Mouse (Mus musculus): ENCODE results near the gene Lancl1. TPM values are rescaled to one million over a fixed set of nuclear protein-coding genes. Genes with fewer than 3 reads are reported as not detected.

Gene Lancl1
- polyA plus RNA-seq, 1 experiment from 2014 or later, result 75.4 TPM

GRCm38 (mm10) chr1:67052721-67053120 lies 14.0 kb upstream of the Lancl1 start:
- Histone ChIP-seq H3K4me1 (replicated peaks; ENCODE audit: control insufficient read depth, insufficient read depth, low read length) (no peaks in the 10 kb centered on the region), H3K9me3 (ENCODE audit: control insufficient read depth, low read length) (no peaks in the 10 kb centered on the region), H3K9ac (ENCODE audit: low read length) (no peak overlapping the region), H3K27ac (ENCODE audit: low read depth, low read length) (no peak overlapping the region), H3K27me3 (ENCODE audit: control insufficient read depth, insufficient read depth, low read length) (no peaks in the 10 kb centered on the region), H3K4me3 (ENCODE audit: low read depth, low read length) (no peak overlapping the region), H3K4me2 (ENCODE audit: low read depth, low read length, severe bottlenecking) (no peak overlapping the region), H3K36me3 (ENCODE audit: control insufficient read depth, insufficient read depth, low read length) (no peaks in the 10 kb centered on the region)
- 40% methylated on average over 4 of the region's 4 CpGs for WGBS
- DNase-seq (ENCODE audit: low spot score) (no peak), ATAC-seq (replicated peaks; ENCODE audit: low FRiP score) (no peak)

DNA sequence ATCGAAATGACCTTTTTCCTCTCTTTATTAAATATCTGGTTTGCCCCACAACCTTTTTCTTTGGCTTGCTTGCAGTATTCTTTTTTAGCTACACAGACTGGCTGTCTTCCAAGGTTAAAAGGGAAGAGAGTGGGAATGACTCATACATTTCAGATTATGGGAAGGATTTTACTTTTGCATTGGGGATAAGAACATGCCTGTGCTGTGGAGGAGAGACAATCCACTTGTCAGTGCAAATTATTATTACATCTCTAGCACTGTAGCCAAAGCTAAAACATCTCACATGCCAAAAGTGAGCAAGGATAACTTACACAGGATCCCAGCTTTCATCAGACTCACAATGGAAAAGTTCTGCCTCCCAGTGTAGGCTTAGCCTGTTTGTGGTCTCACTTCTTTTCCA lies 10.9 kb upstream of the Lancl1 start:
- H3K4me1 ChIP-seq (replicated peaks; ENCODE audit: control insufficient read depth, insufficient read depth, low read length), result 0 out of 2 replicates have a peak, but pooled peaks cover 1% of the 10 kb centered on the region
- DNase-seq (ENCODE audit: low spot score) (no peak), ATAC-seq (replicated peaks; ENCODE audit: low FRiP score) (no peak)
- no peak overlapping the region for H3K4me2 ChIP-seq (ENCODE audit: low read depth, low read length, severe bottlenecking)
- WGBS, result 72% methylated on average over 1 of the region's 1 CpGs
- H3K9me3 ChIP-seq (ENCODE audit: control insufficient read depth, low read length), result no peaks in the 10 kb centered on the region
- no peaks in the 10 kb centered on the region for H3K36me3 ChIP-seq (ENCODE audit: control insufficient read depth, insufficient read depth, low read length)
- no peak overlapping the region for H3K27ac ChIP-seq (ENCODE audit: low read depth, low read length)
- no peak overlapping the region for H3K4me3 ChIP-seq (ENCODE audit: low read depth, low read length)
- no peaks in the 10 kb centered on the region for H3K27me3 ChIP-seq (ENCODE audit: control insufficient read depth, insufficient read depth, low read length)
- no peak overlapping the region for H3K9ac ChIP-seq (ENCODE audit: low read length)

DNA sequence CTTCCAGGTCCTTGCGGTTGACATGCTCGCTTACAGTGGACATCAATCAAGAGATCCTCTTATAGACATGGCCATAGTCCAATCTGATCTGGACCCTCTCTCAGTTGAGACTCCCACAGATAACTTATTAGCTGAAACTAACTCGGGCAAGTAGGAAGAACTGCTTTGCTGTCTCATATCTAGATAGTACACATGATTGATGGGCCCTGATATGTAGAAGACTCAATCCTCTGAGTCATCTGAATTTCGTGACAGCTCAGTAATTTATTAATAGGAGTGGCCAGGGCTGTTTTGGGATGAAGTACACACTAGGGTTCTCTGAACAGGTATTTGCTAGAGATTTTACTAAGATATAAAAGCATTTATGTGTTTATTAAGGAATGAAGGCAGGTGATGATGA lies 10.0 kb upstream of the Lancl1 start:
- H3K4me3 ChIP-seq (ENCODE audit: low read depth, low read length), result no peak overlapping the region
- H3K9me3 ChIP-seq (ENCODE audit: control insufficient read depth, low read length), result no peaks in the 10 kb centered on the region
- no peaks in the 10 kb centered on the region for H3K36me3 ChIP-seq (ENCODE audit: control insufficient read depth, insufficient read depth, low read length)
- no peak for DNase-seq (ENCODE audit: low spot score)
- no peak for ATAC-seq (replicated peaks; ENCODE audit: low FRiP score)
- H3K9ac ChIP-seq (ENCODE audit: low read length), result no peak overlapping the region
- no peak overlapping the region for H3K27ac ChIP-seq (ENCODE audit: low read depth, low read length)
- no peak overlapping the region for H3K4me2 ChIP-seq (ENCODE audit: low read depth, low read length, severe bottlenecking)
- WGBS, result 82% methylated on average over 4 of the region's 4 CpGs
- 0 out of 2 replicates have a peak, but pooled peaks cover 1% of the 10 kb centered on the region for H3K4me1 ChIP-seq (replicated peaks; ENCODE audit: control insufficient read depth, insufficient read depth, low read length)
- H3K27me3 ChIP-seq (ENCODE audit: control insufficient read depth, insufficient read depth, low read length), result no peaks in the 10 kb centered on the region

DNA sequence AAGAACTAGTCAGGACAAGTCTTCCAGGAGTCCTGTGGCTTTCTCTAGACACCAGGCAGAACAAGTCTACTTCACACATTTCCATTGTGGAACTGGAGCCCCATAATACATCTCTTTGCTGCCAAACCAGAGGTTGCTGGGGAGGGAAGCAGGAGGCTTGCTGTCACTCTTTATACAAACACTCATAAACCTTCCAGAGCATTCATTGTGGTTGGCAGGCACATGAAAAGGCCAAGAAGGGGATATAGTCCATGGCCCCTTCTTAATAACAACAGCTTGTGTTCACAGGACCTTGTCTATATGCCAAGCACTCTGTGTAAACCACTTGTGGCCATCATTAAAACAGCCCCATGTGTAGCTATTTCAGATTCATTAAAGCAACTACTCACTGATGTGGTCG lies 6.4 kb upstream of the Lancl1 start:
- ATAC-seq (replicated peaks; ENCODE audit: low FRiP score) (no peak), DNase-seq (ENCODE audit: low spot score) (no peak)
- H3K9me3 ChIP-seq (ENCODE audit: control insufficient read depth, low read length), result no peaks in the 10 kb centered on the region
- H3K36me3 ChIP-seq (ENCODE audit: control insufficient read depth, insufficient read depth, low read length), result no peaks in the 10 kb centered on the region
- 71% methylated on average over 1 of the region's 1 CpGs for WGBS
- no peak overlapping the region for H3K27ac ChIP-seq (ENCODE audit: low read depth, low read length)
- H3K9ac ChIP-seq (ENCODE audit: low read length), result no peak overlapping the region
- 0 out of 2 replicates have a peak, but pooled peaks cover 1% of the 10 kb centered on the region for H3K4me1 ChIP-seq (replicated peaks; ENCODE audit: control insufficient read depth, insufficient read depth, low read length)
- H3K27me3 ChIP-seq (ENCODE audit: control insufficient read depth, insufficient read depth, low read length), result no peaks in the 10 kb centered on the region
- no peak overlapping the region for H3K4me3 ChIP-seq (ENCODE audit: low read depth, low read length)
- no peak overlapping the region for H3K4me2 ChIP-seq (ENCODE audit: low read depth, low read length, severe bottlenecking)

DNA sequence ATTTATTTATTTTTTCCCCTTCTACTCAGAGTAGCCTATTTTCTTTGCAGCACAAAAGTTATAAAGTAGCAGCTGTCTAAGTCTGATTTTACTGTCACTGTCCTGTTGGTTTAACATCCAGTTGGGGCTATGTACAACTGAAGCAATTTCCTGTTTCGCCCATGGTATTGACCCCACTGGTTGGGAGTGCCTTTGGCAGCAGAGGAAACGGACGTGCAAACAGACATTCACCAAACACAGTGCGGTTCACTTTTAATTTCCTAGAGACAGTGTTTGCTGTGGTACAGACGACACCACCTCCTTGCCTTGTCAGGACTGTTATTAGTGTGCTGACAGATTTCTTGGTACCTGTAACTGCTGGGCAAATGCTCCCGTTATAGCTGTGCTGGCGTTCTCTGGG lies 3.9 kb upstream of the Lancl1 start:
- WGBS, result 82% methylated on average over 7 of the region's 7 CpGs
- Histone ChIP-seq H3K27me3 (ENCODE audit: control insufficient read depth, insufficient read depth, low read length) (no peaks in the 10 kb centered on the region), H3K36me3 (ENCODE audit: control insufficient read depth, insufficient read depth, low read length) (no peaks in the 10 kb centered on the region), H3K4me3 (ENCODE audit: low read depth, low read length) (no peak overlapping the region), H3K4me2 (ENCODE audit: low read depth, low read length, severe bottlenecking) (no peak overlapping the region), H3K27ac (ENCODE audit: low read depth, low read length) (no peak overlapping the region), H3K9me3 (ENCODE audit: control insufficient read depth, low read length) (no peaks in the 10 kb centered on the region), H3K9ac (ENCODE audit: low read length) (no peak overlapping the region), H3K4me1 (replicated peaks; ENCODE audit: control insufficient read depth, insufficient read depth, low read length) (peaks cover 6% of the 10 kb centered on the region; the same call in 1 of the 2 replicates)
- ATAC-seq (replicated peaks; ENCODE audit: low FRiP score), result no peak
- DNase-seq (ENCODE audit: low spot score), result no peak

- no peak overlapping the region for H3K27ac ChIP-seq (ENCODE audit: low read depth, low read length)
- DNase-seq (ENCODE audit: low spot score) (no peak), ATAC-seq (replicated peaks; ENCODE audit: low FRiP score) (peak; percentile 20; the same call in 1 of the 2 replicates)
- peak overlapping the region; percentile 60 for H3K4me2 ChIP-seq (ENCODE audit: low read depth, low read length, severe bottlenecking)
- peak overlapping the region; percentile 90 for H3K4me3 ChIP-seq (ENCODE audit: low read depth, low read length)
- WGBS, result 4% methylated on average over 5 of the region's 5 CpGs
- H3K9ac ChIP-seq (ENCODE audit: low read length), result peak overlapping the region; percentile 58; the same call in 1 of the 2 replicates
- peaks cover 4% of the 10 kb centered on the region; the same call in 1 of the 2 replicates for H3K4me1 ChIP-seq (replicated peaks; ENCODE audit: control insufficient read depth, insufficient read depth, low read length)
- no peaks in the 10 kb centered on the region for H3K9me3 ChIP-seq (ENCODE audit: control insufficient read depth, low read length)
- H3K36me3 ChIP-seq (ENCODE audit: control insufficient read depth, insufficient read depth, low read length), result no peaks in the 10 kb centered on the region; the same call in 1 of the 2 replicates
- no peaks in the 10 kb centered on the region for H3K27me3 ChIP-seq (ENCODE audit: control insufficient read depth, insufficient read depth, low read length)
Measured at GRCm38 (mm10) chr1:67039083-67039482, 411 bp upstream of the Lancl1 start.

DNA sequence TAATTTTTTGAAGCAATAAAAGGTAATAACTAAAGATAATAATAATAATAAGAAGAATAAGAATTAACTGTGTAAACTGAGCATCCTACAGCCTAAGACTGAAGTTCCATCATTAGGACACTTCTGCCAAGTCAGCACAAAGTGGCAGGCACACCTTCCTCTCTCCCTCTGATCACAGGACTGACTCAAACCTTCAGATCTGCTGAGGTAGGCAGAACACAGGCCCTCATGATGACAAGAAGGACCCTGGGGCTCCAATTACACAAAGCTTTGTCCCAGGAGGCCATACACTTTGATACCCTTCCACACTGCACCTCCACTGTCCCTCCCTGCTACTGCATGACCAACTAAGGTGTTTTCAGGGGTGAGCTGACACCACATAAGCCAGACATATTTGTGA lies 1.5 kb downstream of the Lancl1 start:
- H3K4me3 ChIP-seq (ENCODE audit: low read depth, low read length), result no peak overlapping the region
- no peaks in the 10 kb centered on the region for H3K27me3 ChIP-seq (ENCODE audit: control insufficient read depth, insufficient read depth, low read length)
- H3K9ac ChIP-seq (ENCODE audit: low read length), result no peak overlapping the region
- ATAC-seq (replicated peaks; ENCODE audit: low FRiP score) (no peak), DNase-seq (ENCODE audit: low spot score) (no peak)
- no peaks in the 10 kb centered on the region; the same call in 1 of the 2 replicates for H3K36me3 ChIP-seq (ENCODE audit: control insufficient read depth, insufficient read depth, low read length)
- no peaks in the 10 kb centered on the region for H3K9me3 ChIP-seq (ENCODE audit: control insufficient read depth, low read length)
- H3K4me2 ChIP-seq (ENCODE audit: low read depth, low read length, severe bottlenecking), result no peak overlapping the region
- H3K27ac ChIP-seq (ENCODE audit: low read depth, low read length), result no peak overlapping the region
- peaks cover 4% of the 10 kb centered on the region; the same call in 1 of the 2 replicates for H3K4me1 ChIP-seq (replicated peaks; ENCODE audit: control insufficient read depth, insufficient read depth, low read length)

DNA sequence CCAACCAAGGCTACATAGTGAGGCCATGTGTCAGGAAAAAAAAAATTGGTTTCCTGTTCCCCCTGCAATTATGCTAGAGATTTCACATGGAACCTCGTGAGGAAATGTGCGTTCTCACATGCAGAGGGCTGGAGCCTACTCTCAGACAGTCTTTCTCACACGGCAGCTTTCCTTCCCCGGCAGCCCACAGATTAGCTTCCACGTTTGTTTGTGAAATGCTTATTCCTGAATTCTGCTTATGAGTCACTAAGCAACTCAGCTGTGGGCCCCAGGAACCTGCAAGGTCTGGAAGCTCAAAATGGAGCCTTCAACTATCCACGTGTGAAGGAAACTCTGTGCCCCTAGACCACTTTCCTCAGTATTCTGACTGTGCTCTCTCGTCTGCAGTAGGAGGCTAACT lies 5.4 kb downstream of the Lancl1 start:
- WGBS, result 94% methylated on average over 7 of the region's 7 CpGs
- ATAC-seq (replicated peaks; ENCODE audit: low FRiP score) (no peak), DNase-seq (ENCODE audit: low spot score) (no peak)
- Histone ChIP-seq H3K9ac (ENCODE audit: low read length) (no peak overlapping the region), H3K36me3 (ENCODE audit: control insufficient read depth, insufficient read depth, low read length) (no peaks in the 10 kb centered on the region; the same call in 1 of the 2 replicates), H3K4me1 (replicated peaks; ENCODE audit: control insufficient read depth, insufficient read depth, low read length) (peaks cover 4% of the 10 kb centered on the region; the same call in 1 of the 2 replicates), H3K27me3 (ENCODE audit: control insufficient read depth, insufficient read depth, low read length) (no peaks in the 10 kb centered on the region), H3K4me3 (ENCODE audit: low read depth, low read length) (no peak overlapping the region), H3K27ac (ENCODE audit: low read depth, low read length) (no peak overlapping the region), H3K9me3 (ENCODE audit: control insufficient read depth, low read length) (no peaks in the 10 kb centered on the region), H3K4me2 (ENCODE audit: low read depth, low read length, severe bottlenecking) (no peak overlapping the region)

GRCm38 (mm10) chr1:67026927-67027511 lies 11.7 kb downstream of the Lancl1 start:
- Histone ChIP-seq H3K9me3 (ENCODE audit: control insufficient read depth, low read length) (no peaks in the 10 kb centered on the region), H3K9ac (ENCODE audit: low read length) (no peak overlapping the region), H3K27me3 (ENCODE audit: control insufficient read depth, insufficient read depth, low read length) (no peaks in the 10 kb centered on the region), H3K4me3 (ENCODE audit: low read depth, low read length) (no peak overlapping the region), H3K36me3 (ENCODE audit: control insufficient read depth, insufficient read depth, low read length) (no peaks in the 10 kb centered on the region; the same call in 1 of the 2 replicates), H3K27ac (ENCODE audit: low read depth, low read length) (no peak overlapping the region), H3K4me2 (ENCODE audit: low read depth, low read length, severe bottlenecking) (no peak overlapping the region), H3K4me1 (replicated peaks; ENCODE audit: control insufficient read depth, insufficient read depth, low read length) (no peaks in the 10 kb centered on the region)
- DNase-seq (ENCODE audit: low spot score) (no peak), ATAC-seq (replicated peaks; ENCODE audit: low FRiP score) (no peak)
- 89% methylated on average over 6 of the region's 6 CpGs for WGBS

All from forebrain, embryonic 11.5 days (tissue).